Mouse (Mus musculus): Measurements from ENCODE around the gene 4931414P19Rik.

GRCm38 (mm10) chr14:54560527-54561242 lies 45.1 kb downstream of the 4931414P19Rik start:
- TF ChIP-seq CTCF (IDR thresholded peaks at IDR 0.05; ENCODE audit: low read depth) (no peak), EP300 (IDR thresholded peaks at IDR 0.05; ENCODE audit: low read depth) (no peak)
